Mouse (Mus musculus) cerebellum, adult 11-12 months (tissue): ENCODE data around the gene Wdr83.
A peak's percentile ranks its signal among the peaks of the same experiment; 100 is the strongest.

Experiments
- DNase-seq: peaks from one replicate; pipeline ENCODE4 v3.0.0; 2022

The Wdr83 gene

DNA sequence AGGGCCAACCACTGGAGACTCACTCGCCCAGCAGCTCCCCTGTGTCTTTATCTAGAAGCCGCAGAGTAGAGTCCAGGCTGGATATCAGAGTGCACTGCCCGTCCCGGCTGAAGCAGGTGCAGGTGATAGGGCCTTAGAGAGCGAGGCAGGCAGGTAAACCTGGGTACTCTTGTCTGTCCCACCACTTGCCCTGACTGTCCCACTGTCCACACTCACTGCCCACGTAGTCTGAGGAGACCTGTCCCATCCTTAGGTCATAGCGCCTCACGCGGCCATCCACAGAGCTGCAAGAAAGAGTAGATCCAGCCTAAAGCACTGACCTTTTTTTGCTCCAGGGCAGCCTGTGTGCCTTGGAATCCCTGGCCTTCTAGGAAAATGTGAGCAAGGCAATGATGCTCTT is 5.1 kb downstream of the Wdr83 start:
- DNase-seq, result no peak

DNA sequence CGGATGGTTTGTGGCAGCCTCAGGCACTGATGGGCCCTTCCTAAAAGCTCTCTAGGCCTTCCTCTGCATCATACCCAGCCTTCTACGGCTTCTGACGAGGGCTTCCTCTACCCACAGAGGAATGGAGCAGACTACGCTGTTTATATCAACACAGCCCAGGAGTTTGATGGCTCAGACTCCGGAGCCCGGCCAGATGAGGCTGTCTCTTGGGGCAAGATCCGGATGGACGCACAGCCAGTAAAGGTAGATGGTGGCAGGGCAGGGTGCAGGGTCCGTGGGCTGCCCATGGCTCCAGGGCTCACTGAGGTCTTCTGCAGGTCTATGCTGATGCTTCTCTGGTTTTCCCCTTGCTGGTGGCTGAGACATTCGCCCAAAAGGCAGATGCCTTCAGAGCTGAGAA is 6.5 kb downstream of the Wdr83 start:
- DNase-seq, result no peak

DNA sequence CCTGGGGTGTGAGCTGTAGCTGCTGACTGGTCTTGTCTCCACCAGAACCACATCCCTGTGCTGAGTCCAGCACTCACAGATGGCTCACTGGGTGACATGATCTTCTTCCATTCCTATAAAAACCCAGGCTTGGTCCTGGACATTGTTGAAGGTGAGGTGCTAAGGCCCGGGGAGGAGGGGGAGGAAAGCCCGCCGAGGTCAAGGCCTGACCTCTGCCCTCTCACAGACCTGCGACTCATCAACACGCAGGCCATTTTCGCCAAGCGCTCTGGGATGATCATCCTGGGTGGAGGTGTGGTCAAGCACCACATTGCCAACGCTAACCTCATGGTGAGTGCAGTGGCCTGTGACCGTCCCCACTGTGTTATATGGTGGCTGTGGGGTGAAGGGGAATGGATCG is 6.9 kb downstream of the Wdr83 start:
- DNase-seq, result no peak

DNA sequence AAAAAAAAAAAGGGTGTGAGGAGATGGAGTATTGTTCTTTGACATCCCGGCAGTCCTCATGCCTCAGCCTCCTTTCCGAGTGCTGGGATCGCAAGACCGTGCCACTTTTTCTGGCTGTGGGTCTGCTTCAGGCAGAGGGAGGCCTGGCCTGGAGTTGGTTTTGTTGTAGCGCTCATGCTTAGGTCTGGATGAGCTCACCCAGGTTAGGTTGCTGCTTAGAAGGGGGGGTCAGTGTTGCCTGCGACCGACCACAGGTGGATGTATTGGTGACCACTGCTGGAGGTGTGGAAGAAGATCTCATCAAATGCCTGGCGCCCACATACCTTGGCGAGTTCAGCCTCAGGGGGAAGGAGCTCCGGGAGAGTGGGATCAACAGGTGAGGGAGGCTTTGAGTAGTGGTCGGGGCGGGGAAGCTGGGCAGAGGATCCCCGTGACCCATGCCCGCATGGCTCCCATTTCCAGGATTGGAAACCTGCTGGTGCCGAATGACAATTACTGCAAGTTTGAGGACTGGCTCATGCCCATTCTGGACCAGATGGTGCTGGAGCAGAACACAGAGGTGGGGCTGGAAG is 8.0 kb downstream of the Wdr83 start:
- no peak for DNase-seq

DNA sequence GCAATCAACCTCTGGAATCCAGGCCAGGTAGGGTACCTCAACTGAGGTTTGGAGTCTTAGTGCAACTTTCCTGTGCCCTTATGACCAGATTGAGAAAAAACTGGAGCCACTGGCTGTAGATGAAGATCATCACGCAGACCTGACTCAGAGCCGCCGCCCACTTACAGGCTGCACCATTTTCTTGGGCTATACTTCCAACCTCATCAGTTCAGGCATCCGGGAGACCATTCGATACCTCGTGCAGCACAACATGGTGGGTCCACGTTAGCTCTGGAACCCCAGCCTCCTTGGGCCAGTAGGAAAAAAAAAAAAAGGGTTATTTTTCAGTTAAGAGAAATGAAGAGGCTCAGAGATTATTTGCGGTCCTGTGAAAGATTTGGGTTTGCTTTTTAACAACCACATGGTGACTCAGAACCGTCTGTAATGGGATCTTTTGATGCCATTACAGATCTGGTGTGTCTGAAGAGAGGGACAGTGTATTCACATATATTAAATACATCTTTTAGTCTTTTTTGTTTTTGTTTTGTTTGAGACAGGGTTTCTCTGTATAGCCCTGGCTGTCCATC is 8.7 kb downstream of the Wdr83 start:
- DNase-seq, result no peak

DNA sequence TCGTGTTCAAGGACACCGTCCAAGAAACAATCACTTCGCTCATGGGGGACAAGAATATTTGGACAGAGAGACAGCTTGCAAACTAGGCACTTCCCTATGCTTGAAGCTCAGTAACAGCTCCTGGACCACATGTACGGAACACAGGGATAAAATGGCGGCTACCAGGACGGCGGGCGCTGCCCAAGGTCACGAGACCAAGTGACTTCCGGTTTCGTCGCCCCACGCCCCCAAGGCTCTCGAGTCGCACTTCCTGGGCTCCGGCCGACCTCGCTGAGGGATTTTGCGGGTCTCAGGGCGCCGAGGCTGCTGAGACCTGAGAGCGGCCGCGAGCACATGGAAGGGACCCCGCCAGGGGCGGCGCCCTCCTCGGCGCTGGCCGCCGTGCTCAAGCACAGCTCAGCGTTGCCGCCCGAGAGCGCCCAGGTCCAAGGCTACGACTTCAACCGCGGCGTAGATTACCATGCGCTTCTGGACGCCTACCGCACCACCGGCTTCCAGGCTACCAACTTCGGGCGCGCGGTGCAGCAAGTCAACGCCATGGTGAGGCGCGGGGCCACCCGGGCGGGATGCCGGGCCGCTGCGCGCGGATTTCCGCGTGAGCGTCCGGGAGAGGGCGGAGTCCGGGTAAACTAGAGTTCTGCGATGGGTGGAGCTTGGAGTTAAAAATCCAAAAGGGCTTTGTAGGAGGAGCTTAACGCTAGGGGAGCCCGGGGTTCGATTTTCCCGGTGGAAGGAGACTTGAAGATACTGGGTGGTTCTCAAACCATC is 9.4 kb downstream of the Wdr83 start, which contains the start of gene Dhps:
Dhps (plus strand) TSS at position 244 of the 768 bp plus-strand sequence.
- peak; percentile 90 for DNase-seq

DNA sequence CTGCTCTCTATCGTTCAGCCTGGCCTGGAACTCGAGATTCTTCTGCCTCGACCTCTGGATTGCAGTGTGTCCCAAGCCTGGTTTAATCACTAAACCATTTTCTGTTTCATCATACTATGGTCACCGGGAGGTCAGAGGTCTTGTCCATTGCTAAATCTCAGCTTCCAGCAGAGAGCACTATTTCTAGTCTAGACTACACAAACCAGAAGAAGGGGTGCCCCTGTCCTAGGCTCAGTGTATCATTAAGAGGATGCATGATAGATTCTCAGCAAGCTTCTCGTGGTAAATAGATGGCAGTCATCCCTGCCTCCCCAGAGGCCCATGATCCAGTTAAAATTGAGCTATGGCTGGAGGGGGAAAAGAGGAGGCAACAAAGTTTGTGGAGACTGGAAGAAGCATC is 10.1 kb downstream of the Wdr83 start:
- DNase-seq, result no peak

DNA sequence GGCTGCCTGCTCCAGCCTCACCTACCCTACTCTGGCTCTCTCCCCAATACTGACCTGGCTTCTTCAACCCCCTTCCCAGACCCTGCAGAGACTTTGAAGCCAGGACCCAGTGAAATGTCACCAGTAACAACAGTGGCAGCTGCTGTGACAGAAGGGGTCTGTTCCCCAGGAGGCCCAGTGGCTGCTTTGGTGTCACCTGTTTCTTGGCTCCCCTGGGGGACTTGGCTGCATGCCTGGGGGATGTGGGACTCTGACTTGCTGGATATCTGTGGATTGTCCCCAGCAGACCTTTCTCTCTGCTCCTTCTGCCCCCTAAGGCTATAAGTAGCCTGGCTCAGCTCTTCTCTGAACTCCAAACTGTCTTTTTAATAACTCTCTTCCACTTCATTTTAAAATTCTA is 13.1 kb downstream of the Wdr83 start, which contains the start of gene Gm5741:
Gm5741 (minus strand) TSS at position 1 of the 400 bp plus-strand sequence.
- DNase-seq, result no peak

DNA sequence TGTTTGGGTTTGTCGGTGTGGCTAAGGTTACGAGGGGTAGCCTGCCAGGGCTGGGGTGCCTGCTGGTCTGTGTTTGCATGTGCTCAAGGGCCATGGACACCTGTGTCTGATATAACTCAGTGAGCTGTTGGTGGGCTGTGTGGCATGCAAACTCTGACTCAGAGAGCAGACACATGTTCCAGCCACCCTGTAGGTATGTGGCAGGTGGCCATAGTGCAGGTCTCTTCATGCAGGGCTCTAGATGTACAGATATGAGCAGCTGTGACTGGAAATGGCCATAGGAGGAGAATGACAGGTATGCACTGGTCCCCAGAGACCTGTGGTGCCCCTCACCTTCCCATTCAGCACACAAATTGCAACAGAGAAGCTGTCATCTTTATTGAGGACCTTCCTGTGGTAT is 14.0 kb downstream of the Wdr83 start:
- no peak for DNase-seq

DNA sequence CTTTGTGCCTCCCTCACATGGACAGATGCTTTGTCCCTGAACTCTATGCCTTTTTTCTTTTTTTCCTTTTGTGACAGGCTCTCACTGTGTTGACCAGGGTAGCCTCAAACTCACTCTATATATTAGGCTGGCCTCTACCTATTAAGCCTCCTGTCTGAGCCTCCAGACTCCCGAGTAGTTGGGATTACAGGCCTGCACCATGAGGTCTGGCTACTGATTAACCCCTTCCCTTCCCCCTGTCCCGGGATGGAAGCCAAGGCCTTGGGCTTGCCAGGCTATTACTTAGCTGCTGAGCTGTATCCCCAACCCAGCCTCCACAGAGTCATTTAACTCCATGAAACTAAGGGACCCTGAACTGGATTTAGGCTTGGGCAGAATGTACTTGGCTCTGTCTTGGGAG is 15.9 kb downstream of the Wdr83 start:
- DNase-seq, result no peak

DNA sequence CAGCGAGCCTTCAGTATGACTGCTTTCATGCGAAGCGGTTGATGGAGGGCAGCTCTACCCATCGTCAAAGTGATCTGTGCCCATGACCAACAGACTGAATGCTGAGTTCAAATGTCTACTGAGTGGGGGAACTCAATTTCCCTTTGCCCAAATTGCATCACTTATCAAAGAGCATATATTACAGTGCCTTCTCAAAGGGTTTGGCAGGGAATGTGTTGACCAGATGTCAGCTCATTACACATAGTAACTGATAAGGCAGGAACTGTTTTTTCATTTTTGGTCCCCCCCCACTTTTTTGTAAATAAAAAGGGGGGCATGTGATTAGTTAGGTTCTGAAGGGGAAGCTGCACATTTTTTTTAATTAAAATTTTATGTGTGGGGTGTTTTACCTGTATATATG is 18.5 kb downstream of the Wdr83 start:
- no peak for DNase-seq

DNA sequence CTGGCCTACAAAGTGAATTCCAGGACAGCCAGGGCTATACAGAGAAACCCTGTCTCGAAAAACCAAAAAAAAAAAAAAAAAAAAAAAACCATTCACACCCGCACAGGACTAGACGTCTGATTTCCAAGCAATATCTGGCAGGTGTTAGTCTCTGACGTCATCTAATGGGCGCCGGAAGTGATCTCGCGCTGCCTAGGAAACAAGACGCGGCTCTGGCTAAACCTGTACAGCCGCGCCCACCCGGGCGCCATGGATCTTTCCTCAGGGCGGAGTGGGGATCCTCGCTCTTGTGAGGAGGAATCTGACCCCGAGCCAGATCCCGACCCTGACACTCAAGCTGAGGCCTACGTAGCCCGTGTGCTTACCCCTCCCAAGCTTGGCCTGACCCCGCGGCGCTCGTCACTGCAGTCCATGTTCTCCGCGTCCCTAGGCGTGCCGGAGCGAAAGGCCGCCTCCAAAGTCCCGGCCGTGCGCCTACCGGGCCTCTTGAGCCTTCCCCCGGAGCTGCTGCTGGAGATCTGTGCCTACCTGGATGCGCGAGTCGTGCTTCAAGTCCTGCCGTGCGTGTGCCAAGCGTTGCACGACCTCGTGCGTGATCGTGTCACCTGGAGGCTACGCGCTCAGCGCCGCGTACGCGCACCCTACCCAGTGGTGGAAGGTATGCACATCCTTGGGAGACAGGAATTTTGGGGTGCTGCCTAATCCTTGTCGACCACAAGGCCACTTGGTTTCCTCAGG is 21.1 kb downstream of the Wdr83 start, which contains the start of gene Fbxw9:
Fbxw9 (plus strand) TSS at position 177 of the 738 bp plus-strand sequence.
- DNase-seq, result peak; percentile 89

DNA sequence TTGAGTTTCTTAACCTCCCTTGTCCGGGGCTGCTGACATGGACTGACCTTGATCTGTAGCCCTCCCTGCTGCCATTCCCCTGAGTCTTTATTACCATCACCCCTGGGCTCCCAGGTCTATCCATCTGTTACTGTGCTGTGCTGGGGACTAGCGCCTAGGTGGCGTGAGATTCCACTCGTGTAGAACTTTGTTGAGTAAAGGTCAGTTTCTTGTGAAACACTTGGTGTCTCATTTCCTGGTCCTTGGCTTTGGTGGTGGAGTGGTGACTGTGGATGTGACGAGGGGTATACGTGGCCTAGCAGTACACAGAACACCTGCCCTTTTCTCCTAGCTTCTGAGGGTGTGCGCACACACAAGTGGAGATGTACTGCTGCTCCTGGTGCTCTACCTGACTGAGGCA is 23.7 kb downstream of the Wdr83 start:
- no peak for DNase-seq

DNA sequence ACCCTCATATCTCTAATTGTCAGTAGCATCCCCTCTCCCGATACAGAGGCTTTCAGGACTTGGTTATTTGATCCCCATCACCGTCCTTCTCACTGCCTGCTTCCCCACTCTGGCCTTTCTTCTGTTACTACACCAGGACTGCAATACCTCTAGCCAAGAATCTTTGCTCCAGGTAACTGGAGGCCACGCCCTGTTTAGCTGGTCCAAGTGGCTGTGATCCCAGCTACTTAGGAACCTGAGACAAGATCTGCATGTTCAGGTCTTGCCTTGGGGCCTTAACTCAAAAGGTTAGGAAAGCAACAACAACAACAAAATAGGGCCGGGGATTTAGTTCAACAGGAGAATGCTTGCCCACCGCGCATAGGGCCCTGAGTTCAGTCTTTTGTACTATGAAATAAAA is 37.5 kb downstream of the Wdr83 start:
- no peak for DNase-seq

DNA sequence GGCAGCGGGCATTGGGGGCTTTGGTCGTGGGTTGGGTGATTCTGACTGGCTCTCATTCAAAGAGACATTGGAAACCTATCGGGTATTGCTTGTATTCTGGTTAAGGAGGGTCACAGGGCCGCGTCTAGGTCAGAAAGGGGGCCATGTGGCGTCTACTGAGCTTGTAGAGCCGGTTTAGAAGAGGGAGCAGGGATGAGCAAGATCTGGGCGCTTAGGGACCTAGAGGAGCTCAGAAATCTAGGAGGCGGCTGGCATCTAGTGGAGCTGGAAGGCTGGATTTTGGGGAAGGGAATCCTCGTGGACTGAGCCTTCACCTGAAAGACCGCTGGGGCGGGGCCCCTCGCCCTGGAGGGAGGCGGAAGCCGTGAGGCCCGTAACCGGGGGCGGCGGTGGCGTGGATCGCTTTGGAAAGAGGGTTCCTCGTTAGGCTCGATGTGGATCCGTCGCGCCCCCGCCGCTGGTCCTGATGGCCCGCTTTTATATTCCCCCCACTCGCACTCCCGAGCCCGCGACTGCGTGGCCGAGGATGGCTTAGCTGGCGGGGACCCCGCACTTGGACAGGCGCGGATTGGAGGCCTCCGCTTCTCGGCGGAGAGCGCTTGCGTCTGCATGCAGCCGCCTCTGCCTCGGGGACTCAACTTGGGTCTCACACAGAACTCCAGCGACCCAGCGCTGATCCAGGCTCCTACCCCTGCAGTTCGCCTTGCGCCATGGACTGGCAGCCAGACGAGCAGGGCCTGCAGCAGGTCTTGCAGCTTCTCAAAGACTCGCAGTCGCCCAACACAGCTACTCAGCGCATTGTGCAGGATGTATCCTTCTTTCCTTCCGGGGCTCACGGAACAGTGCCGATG is 43.2 kb downstream of the Wdr83 start:
- DNase-seq, result peak; percentile 60

DNA sequence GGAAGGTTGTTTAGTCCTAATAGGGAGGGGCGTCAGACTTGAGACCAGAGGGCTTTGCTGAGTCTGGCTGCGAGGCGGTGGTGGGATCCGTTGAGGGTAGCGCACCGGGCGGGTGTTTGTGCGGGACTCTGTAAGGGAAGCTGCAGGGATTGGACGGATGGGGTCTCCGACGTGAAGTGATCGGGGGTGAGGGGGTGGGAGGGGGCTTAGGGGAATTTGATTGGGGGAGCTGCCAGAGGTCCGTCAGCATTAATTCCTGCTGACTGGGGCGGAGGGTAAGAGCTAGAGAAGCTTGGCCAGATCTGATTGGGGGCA is 43.8 kb downstream of the Wdr83 start:
- DNase-seq, result no peak

DNA sequence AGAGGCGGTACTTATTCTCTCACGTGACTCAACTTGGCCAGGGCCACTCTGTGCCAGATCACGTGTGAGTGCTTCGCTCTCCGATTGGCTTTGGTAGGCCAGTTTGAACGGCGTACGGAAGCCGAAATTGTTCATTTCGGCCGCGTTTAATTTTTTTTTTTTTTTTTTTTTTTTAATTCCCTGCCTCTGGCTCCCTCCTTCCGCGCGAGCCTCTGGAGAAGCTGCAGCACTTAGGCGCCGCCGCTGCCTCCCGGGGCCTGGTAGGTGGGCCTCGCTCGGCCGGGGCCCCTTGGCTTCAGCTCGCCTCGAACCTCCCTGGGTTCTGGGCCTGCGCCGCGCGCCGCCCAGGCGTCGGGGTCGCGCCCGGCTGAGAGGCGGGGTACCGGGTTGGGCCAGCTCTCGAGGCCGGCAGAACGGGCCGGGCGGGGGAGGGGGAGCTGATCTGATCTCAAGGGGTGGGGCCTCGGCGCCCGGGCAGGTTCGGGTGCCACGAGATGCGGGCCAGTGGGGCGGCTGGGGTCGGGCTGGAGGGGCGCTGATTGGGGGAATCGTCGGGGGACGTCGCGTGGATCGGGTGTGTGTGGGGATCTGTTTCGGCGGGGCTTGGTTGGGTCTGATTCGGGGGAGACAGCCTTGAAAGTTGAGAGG is 44.3 kb downstream of the Wdr83 start, which contains the start of gene Tnpo2:
Tnpo2 (plus strand) TSS at position 198 of the 648 bp plus-strand sequence.
- peak; percentile 94 for DNase-seq

DNA sequence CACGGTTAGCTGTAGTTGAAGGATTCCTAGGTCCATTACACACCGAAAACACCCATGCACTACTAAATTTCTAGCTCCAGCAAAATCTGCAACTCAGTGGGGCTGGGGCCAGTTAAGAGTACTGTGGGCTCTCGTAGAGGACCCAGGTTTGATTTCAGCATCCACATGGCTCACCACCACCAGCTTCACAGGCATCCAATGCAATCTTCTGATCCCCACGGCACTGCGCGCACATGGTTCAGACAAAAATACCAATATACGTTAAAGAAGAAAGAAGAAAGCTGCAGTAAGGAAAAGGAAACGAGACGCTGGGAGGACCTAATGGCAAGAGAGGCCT is 44.8 kb downstream of the Wdr83 start:
- DNase-seq, result no peak

DNA sequence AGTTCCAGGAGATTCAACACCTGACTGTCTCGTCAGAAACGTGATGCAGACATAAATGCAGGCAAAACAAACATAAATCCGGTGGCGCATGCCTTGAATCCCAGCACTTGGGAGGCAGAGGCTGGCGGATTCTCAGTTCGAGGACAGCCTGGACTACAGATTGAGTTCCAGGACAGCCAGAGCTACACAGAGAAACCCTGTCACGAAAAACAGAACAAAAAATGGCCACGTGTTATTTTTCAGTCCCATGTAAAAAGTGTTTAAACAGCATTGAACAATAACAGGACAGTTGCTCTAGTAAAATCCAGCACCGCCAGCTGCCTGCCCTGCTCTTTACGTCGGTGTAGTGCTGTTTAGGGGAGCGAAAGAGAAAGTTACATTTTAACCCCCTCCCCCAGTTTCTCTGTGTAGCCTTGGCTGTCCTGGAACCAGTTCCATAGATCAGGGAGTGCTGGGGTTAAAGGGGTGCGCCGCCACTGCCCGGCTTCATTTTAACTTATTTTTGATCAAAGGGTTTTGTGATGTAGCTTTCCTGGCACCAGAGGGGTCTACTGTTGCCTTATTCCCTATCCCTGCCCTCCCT is 45.3 kb downstream of the Wdr83 start:
- no peak for DNase-seq

DNA sequence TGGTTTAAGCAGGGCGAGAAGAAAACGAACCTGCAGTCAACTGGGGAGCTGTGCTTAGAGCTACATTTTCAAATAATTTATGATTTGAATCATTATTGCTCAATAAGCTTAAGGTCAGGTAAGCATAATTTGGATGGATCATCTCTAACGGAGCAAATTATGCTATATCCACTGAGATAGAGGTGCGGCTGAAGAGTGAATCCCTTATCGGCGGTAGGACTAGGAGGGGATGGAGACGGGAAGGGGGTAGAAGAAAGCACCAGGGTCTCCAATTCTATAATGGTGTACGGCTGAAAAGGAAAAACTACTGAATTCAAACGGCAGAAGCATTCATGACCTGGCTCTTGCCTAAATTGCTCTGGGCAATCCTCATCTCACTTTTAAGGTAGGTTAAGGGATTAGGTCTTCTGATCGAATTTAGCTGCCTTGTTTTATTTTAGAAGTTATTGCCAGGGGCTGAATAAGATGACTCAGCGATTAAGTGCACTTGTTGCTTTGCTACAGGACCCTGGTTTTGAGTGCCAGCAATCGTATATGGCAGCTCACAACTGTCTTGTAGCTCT is 45.9 kb downstream of the Wdr83 start:
- no peak for DNase-seq

DNA sequence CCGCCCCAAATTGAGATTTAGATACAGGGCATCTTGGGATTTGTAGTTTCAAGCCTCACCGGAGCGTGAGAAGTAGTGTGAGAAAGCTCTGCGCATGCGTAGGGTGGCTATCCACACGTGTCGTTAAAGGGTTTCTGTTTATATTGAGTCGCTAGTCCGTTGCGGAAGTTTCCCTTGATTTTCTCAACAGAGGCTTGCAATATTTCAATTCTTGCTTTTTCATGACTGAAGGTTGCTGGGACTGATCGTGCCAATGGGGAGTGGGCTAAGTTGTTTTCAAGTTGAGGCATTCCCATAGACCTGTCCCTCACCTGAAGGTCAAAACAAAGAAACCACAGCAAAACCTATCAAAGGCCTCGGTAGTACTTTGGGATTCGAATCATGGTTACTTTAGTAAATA is 46.3 kb downstream of the Wdr83 start:
- DNase-seq, result peak; percentile 72

DNA sequence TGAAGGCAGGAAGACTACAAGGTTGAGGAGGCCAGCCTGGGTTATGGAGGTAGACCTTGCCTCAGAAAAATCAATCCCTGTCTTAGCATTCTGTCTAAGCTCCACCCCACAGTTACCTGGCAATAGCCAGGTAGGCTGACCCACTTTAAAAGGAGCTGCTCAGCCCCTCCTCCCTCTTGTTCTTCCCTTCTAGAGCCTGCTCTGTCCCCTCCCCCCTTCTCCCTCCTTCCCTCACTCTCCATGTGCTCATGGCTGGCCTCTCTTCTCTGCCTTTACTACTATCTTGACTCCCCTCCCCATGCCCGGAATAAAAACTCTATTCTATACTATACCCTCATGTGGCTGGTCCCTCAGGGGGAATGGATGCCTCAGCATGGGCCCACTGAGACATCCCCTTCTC is 47.2 kb downstream of the Wdr83 start:
- DNase-seq, result no peak
